Mouse (Mus musculus) liver, embryonic 12.5 days (tissue): ENCODE measurements around the gene Trrap. TPM values are rescaled to one million over a fixed set of nuclear protein-coding genes. Genes with fewer than 3 reads are reported as not detected.
A peak's percentile ranks its signal among the peaks of the same experiment; 100 is the strongest.

ENCODE experiments used
- ATAC-seq: fragments of 200-750 bp; cut with Nextera tagmentation; 2 replicates; pipeline ENCODE4 v1.8.0; 2017; ENCODE audit warnings: moderate number of reproducible peaks, mild to moderate bottlenecking, moderate library complexity
- H3K27ac ChIP-seq: fragments of 300-500 bp; sonication (generic); 2 replicates; pipeline ENCODE4 v1.5.1; 2016; ENCODE audit warnings: mild to moderate bottlenecking
- H3K27me3 ChIP-seq: fragments of 300-500 bp; sonication (generic); replicated peaks from 2 replicates; pipeline ENCODE4 v1.6.1; 2016; ENCODE audit warnings: mild to moderate bottlenecking, moderate library complexity
- H3K36me3 ChIP-seq: fragments of 300-500 bp; sonication (generic); 2 replicates; pipeline ENCODE4 v1.6.1; 2016; ENCODE audit warnings: mild to moderate bottlenecking, moderate library complexity
- H3K4me1 ChIP-seq: fragments of 300-500 bp; sonication (generic); 2 replicates; pipeline ENCODE4 v1.6.1; 2016
- H3K4me2 ChIP-seq: fragments of 300-500 bp; sonication (generic); 2 replicates; pipeline ENCODE4 v1.6.1; 2016; ENCODE audit warnings: mild to moderate bottlenecking, moderate library complexity
- H3K4me3 ChIP-seq: fragments of 300-500 bp; sonication (generic); 2 replicates; pipeline ENCODE4 v1.5.1; 2016; ENCODE audit warnings: mild to moderate bottlenecking, moderate library complexity
- H3K9ac ChIP-seq: fragments of 300-500 bp; sonication (generic); 2 replicates; pipeline ENCODE4 v1.6.1; 2016; ENCODE audit warnings: mild to moderate bottlenecking, moderate library complexity
- H3K9me3 ChIP-seq: fragments of 300-500 bp; sonication (generic); replicated peaks from 2 replicates; pipeline ENCODE4 v1.6.1; 2016; ENCODE audit warnings: mild to moderate bottlenecking, moderate library complexity
- WGBS: fragments of 180-500 bp; shearing (Covaris S2); methylation state at CpG from one replicate; pipeline ENCODE4 v1.1.7; 2016; ENCODE audit not compliant: insufficient replicate concordance; 5-methylcytosine and 5-hydroxymethylcytosine counted together
- polyA plus RNA-seq: library from polyadenylated mRNA; unstranded; fragments of >200 nt; fragmentation: Nextera tagmentation; extraction: Ambion mirVana; gene quantifications from 2 replicates; pipeline ENCODE4 v1.2.1, GENCODE M21; 2016

Trrap gene
- polyA plus RNA-seq, 1 experiment from 2014 or later = 29.4 TPM

DNA sequence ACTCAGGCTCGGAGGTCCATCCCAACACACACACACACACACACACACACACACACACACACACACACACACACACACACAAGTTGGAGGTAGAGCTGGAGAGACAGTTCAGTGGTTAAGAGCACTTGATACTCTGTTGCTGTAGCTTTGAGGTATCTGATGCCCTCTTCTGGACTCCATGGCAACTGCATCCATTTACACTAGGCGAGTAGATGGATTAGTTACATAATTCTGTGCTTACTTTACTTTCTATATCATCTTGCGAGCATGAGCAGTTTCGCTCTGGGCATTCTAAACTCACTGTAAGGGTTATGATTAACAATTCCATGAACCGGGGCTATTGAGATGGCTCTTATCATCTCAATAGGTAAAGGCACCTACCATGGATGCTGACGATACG lies 14.5 kb upstream of the Trrap start:
- Histone ChIP-seq H3K36me3 (no peaks in the 10 kb centered on the region), H3K27me3 (0 out of 2 replicates have a peak, but pooled peaks cover 4% of the 10 kb centered on the region), H3K9ac (no peak overlapping the region), H3K4me3 (no peak overlapping the region), H3K4me1 (peaks cover 7% of the 10 kb centered on the region; the same call in 1 of the 2 replicates), H3K4me2 (no peak overlapping the region), H3K27ac (no peak overlapping the region), H3K9me3 (no peaks in the 10 kb centered on the region)
- 49% methylated on average over 7 of the region's 7 CpGs for WGBS
- no peak for ATAC-seq

DNA sequence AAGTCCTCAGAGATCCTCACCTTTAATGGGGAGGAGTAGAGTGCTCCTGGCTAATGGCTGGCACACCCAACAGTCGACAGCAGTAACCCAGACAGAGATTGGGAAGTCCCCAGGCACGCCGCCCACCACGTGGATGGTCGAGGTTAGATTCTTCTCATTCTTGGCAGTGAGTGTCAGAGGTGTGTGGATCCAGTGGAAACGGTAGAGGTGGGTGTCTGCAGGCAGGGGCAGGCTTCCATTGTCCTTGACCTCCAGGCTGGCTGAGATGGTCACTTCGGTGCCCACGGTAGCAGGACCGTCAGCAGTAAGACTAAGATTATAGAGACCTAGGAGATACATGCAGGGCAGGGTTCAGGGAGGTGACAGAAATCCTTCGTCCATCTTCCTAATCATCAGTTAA lies 12.3 kb upstream of the Trrap start:
- no peak overlapping the region for H3K4me2 ChIP-seq
- peaks cover 20% of the 10 kb centered on the region for H3K27me3 ChIP-seq
- 52% methylated on average over 10 of the region's 10 CpGs for WGBS
- H3K4me1 ChIP-seq = peaks cover 7% of the 10 kb centered on the region; the same call in 1 of the 2 replicates
- no peaks in the 10 kb centered on the region for H3K9me3 ChIP-seq
- no peak overlapping the region for H3K9ac ChIP-seq
- no peak for ATAC-seq
- no peak overlapping the region for H3K4me3 ChIP-seq
- H3K36me3 ChIP-seq = no peaks in the 10 kb centered on the region
- no peak overlapping the region for H3K27ac ChIP-seq

DNA sequence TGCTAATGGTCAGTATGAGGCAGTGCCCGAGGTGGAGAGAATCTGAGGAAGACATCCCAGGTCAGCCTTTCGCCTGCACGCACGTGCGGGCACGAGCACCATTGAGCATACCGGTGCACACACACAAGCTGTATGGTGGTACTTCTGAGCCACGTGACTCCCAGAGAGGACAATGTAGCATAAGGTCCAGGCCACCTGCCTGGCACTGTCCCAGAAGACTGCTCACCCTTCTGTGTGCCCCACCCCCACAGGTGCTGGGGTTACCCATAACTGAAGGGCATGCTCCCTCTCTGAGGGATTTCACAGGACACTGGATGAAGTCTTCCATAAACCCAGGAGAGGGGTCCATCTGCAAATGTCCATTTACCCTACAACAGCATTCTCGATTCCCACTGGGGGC lies 10.1 kb upstream of the Trrap start:
- H3K27ac ChIP-seq = no peak overlapping the region
- H3K27me3 ChIP-seq = peaks cover 35% of the 10 kb centered on the region
- no peaks in the 10 kb centered on the region for H3K9me3 ChIP-seq
- no peak overlapping the region for H3K9ac ChIP-seq
- ATAC-seq = no peak
- H3K4me3 ChIP-seq = no peak overlapping the region
- peaks cover 13% of the 10 kb centered on the region for H3K4me1 ChIP-seq
- H3K4me2 ChIP-seq = no peak overlapping the region
- no peaks in the 10 kb centered on the region for H3K36me3 ChIP-seq
- 72% methylated on average over 9 of the region's 9 CpGs for WGBS

- no peaks in the 10 kb centered on the region for H3K9me3 ChIP-seq
- H3K4me1 ChIP-seq = peaks cover 10% of the 10 kb centered on the region; the same call in 1 of the 2 replicates
- H3K27ac ChIP-seq = no peak overlapping the region
- peaks cover 45% of the 10 kb centered on the region for H3K27me3 ChIP-seq
- no peak overlapping the region for H3K4me2 ChIP-seq
- ATAC-seq = no peak
- WGBS = 16% methylated on average over 8 of the region's 8 CpGs
- no peak overlapping the region for H3K9ac ChIP-seq
- H3K36me3 ChIP-seq = no peaks in the 10 kb centered on the region
- no peak overlapping the region for H3K4me3 ChIP-seq
These were observed 9.1 kb upstream of the Trrap start for GRCm38 (mm10) chr5:144758422-144758821.

DNA sequence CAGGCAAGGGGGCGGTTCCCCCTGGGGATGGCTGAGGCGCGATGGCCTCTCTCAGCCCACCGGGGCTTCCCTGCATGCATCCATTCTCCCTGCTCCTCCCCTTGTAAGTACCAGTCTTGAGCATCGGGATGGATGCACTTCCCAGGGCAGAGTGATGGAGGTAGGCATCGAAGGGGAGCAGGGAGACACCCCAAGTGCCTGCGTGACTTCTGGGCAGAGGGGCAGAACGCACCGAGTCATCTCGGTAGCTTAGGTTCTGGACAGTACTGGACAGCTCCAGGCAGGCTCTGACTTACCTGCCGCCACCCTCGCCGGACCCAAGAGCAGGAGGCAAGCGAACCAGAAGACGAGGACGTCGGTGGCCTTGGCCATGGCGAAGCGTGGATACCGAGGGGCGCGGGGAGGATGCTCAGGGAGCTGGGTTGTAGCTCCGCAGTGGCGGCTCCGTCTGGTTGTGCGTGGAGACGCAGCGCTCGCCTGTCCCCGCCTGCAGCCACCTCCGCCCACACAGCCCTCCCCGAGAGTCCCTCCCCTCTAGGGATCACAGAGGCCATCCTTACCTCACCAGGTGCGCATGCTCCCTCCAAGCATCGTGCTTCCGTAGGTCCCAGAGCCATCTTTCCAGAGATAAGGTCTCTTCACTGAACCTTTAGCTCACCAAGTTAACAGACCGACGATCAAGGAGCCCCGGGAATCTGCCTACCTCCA lies 6.2 kb upstream of the Trrap start, which contains the start of gene Tmem130:
Tmem130 (minus strand) TSS at position 658 of the 708 bp plus-strand sequence.
- peak; percentile 27 for ATAC-seq
- H3K9me3 ChIP-seq = no peaks in the 10 kb centered on the region
- peaks cover 45% of the 10 kb centered on the region for H3K27me3 ChIP-seq
- H3K27ac ChIP-seq = no peak within 1 kb of the TSS
- 7% methylated on average over 38 of the region's 38 CpGs for WGBS
- H3K4me2 ChIP-seq = peak within 1 kb of the TSS; percentile 52
- H3K4me3 ChIP-seq = peak within 1 kb of the TSS; percentile 22
- peaks cover 7% of the 10 kb centered on the region; the same call in 1 of the 2 replicates for H3K4me1 ChIP-seq
- no peaks in the 10 kb centered on the region for H3K36me3 ChIP-seq
- no peak within 1 kb of the TSS for H3K9ac ChIP-seq

DNA sequence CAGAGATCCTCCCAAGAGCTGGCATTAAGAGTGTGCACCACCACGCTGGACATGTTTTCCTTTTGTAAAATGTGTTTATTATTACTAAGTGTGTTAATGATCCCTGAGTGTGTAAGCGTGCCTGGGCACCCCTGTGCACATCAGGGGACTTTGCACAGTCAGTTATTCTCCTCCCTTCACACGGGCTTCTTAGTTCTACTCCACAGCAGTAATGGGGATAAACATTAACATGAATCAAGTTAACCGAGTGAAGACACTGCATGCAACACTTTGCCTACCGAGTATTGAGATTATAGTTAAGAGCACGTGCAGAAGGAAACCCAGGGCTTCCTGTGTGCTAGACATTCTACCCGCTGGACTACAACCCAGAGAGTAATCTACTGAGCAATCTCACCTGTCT lies 1.5 kb upstream of the Trrap start:
- no peak for ATAC-seq
- Histone ChIP-seq H3K27me3 (peaks cover 23% of the 10 kb centered on the region), H3K27ac (no peak overlapping the region), H3K4me1 (peaks cover 31% of the 10 kb centered on the region), H3K4me2 (no peak overlapping the region), H3K4me3 (no peak overlapping the region), H3K9me3 (no peaks in the 10 kb centered on the region), H3K9ac (no peak overlapping the region), H3K36me3 (peaks cover 8% of the 10 kb centered on the region)
- WGBS = 51% methylated on average over 7 of the region's 7 CpGs

GRCm38 (mm10) chr5:144766646-144767045 lies 886 bp upstream of the Trrap start:
- Histone ChIP-seq H3K4me3 (no peak overlapping the region), H3K27me3 (peaks cover 17% of the 10 kb centered on the region), H3K27ac (no peak overlapping the region), H3K9ac (no peak overlapping the region), H3K36me3 (peaks cover 14% of the 10 kb centered on the region), H3K4me2 (no peak overlapping the region), H3K9me3 (no peaks in the 10 kb centered on the region), H3K4me1 (peaks cover 31% of the 10 kb centered on the region)
- no peak for ATAC-seq
- 71% methylated on average over 11 of the region's 11 CpGs for WGBS

GRCm38 (mm10) chr5:144767911-144768841 lies 644 bp downstream of the Trrap start:
- Histone ChIP-seq H3K27ac (peak overlapping the region; percentile 88), H3K36me3 (peaks cover 26% of the 10 kb centered on the region), H3K4me1 (peaks cover 35% of the 10 kb centered on the region), H3K4me3 (peak overlapping the region; percentile 90), H3K27me3 (0 out of 2 replicates have a peak, but pooled peaks cover 2% of the 10 kb centered on the region), H3K9ac (peak overlapping the region; percentile 79), H3K9me3 (no peaks in the 10 kb centered on the region), H3K4me2 (peak overlapping the region; percentile 88)
- WGBS = under 1% methylated on average over 92 of the region's 92 CpGs
- ATAC-seq = peak; percentile 89

GRCm38 (mm10) chr5:144769067-144769482 lies 1.5 kb downstream of the Trrap start:
- ATAC-seq = peak; percentile 13
- H3K4me2 ChIP-seq = peak overlapping the region; percentile 88
- 9% methylated on average over 8 of the region's 8 CpGs for WGBS
- H3K4me1 ChIP-seq = peaks cover 35% of the 10 kb centered on the region
- peak overlapping the region; percentile 90 for H3K4me3 ChIP-seq
- peak overlapping the region; percentile 88 for H3K27ac ChIP-seq
- H3K9me3 ChIP-seq = no peaks in the 10 kb centered on the region
- peak overlapping the region; percentile 79 for H3K9ac ChIP-seq
- H3K27me3 ChIP-seq = no peaks in the 10 kb centered on the region
- H3K36me3 ChIP-seq = peaks cover 35% of the 10 kb centered on the region

DNA sequence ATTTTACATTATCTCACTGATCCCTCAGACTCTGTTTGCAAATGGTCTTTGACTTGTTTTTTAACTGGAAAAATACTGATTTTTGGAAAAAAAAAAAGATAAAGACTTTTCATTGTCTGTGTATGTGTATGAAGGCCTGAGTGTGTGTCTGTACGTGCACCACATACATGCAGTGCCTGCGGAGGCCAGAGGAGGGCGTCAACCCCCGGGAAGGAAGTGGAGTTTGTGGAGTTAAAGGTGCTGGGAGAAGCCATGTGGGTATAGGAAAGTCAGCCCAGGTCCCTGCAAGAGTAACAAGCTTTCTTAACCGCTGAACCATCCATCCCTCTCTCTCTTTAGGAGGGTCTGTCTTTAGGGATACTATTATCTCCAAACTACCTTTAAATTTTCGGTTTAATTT lies 5.7 kb downstream of the Trrap start:
- no peak overlapping the region for H3K9ac ChIP-seq
- no peaks in the 10 kb centered on the region for H3K9me3 ChIP-seq
- H3K4me2 ChIP-seq = no peak overlapping the region
- H3K27ac ChIP-seq = no peak overlapping the region
- no peaks in the 10 kb centered on the region for H3K27me3 ChIP-seq
- WGBS = 76% methylated on average over 6 of the region's 6 CpGs
- ATAC-seq = no peak
- H3K4me3 ChIP-seq = no peak overlapping the region
- peaks cover 27% of the 10 kb centered on the region for H3K4me1 ChIP-seq
- peaks cover 68% of the 10 kb centered on the region for H3K36me3 ChIP-seq

DNA sequence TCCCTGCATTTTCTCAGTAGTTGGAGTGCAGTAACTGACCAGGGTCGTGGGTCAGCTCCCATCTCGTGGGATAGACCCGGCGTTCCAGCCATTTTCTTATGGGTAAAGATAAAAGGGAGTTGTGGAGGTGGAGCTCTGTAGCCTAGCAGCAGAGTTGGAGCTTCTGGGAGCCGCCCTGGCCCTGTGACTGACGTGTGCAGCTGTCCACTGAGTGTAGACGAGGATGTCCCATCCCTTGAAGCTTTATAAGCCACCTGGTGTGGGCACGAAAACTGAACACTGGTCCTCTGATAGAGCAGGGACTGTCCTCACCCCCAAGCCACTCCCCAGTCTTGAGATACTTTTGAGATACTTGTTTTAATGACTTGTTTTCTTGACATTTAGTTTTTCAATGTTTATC lies 13.1 kb downstream of the Trrap start:
- Histone ChIP-seq H3K27me3 (no peaks in the 10 kb centered on the region), H3K4me3 (no peak overlapping the region), H3K27ac (no peak overlapping the region), H3K9ac (no peak overlapping the region), H3K4me1 (no peaks in the 10 kb centered on the region), H3K36me3 (peaks cover 96% of the 10 kb centered on the region), H3K4me2 (no peak overlapping the region), H3K9me3 (no peaks in the 10 kb centered on the region)
- 76% methylated on average over 8 of the region's 8 CpGs for WGBS
- no peak for ATAC-seq

DNA sequence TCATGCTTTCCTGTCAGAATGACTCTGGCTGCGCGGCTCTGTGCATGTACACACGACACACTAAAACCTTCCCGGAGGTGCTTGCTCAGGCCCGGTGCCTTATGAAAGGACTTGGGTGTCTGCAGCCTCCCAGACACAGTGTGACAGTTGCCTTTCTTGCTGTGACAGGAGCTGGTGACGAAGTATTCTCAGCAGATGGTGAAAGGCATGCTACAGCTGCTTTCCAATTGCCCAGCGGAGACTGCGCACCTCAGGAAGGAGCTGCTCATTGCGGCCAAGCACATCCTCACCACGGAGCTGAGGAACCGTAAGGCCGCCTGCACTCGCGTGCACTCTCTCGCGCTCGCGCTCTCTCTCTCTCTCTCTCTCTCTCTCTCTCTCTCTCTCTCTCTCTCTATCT lies 18.9 kb downstream of the Trrap start:
- Histone ChIP-seq H3K4me1 (no peaks in the 10 kb centered on the region), H3K4me2 (no peak overlapping the region), H3K36me3 (peaks cover 99% of the 10 kb centered on the region), H3K27me3 (no peaks in the 10 kb centered on the region), H3K27ac (no peak overlapping the region), H3K9ac (no peak overlapping the region), H3K9me3 (no peaks in the 10 kb centered on the region), H3K4me3 (no peak overlapping the region)
- no peak for ATAC-seq
- 93% methylated on average over 18 of the region's 18 CpGs for WGBS
